ENCODE assay signal across 8 mouse cellular contexts in genomic region chr17:33783408-33783807, GRCm38 (mm10). TPM values are rescaled to one million over a fixed set of nuclear protein-coding genes. Genes with fewer than 3 reads are reported as not detected.
DNase-seq lines count a peak whose midpoint lies in the region; ATAC-seq and TF ChIP-seq lines count a peak whose summit lies in the region.

No protein-coding gene starts in this region.

- no peak overlapping the region for H3K4me2 ChIP-seq in liver, postnatal 0 days (ENCODE audit: low read depth, low read length)
- H3K4me2 ChIP-seq in liver, embryonic 12.5 days = no peak overlapping the region
- no peak overlapping the region for H3K4me2 ChIP-seq in heart, embryonic 12.5 days
- no peak overlapping the region for H3K4me2 ChIP-seq in limb, embryonic 14.5 days (replicated peaks; ENCODE audit: low read depth, low read length, severe bottlenecking)

- H3K9ac ChIP-seq in liver, postnatal 0 days (replicated peaks) = no peak overlapping the region
- no peak overlapping the region for H3K9ac ChIP-seq in liver, embryonic 12.5 days
- no peak overlapping the region for H3K9ac ChIP-seq in heart, embryonic 12.5 days
- H3K9ac ChIP-seq in limb, embryonic 14.5 days (ENCODE audit: low read depth, low read length, severe bottlenecking) = no peak overlapping the region

- no peak for TF ChIP-seq EP300 in liver, postnatal 0 days (IDR thresholded peaks at IDR 0.05; ENCODE audit: low read depth)

- H3K27ac ChIP-seq in liver, postnatal 0 days (ENCODE audit: low read depth) = 0 out of 2 replicates have a peak overlapping the region, but pooled peaks have one; percentile 29
- H3K27ac ChIP-seq in liver, embryonic 12.5 days = no peak overlapping the region
- H3K27ac ChIP-seq in heart, embryonic 12.5 days (ENCODE audit: poor library complexity, severe bottlenecking) = peak overlapping the region; percentile 46; the same call in 1 of the 2 replicates
- no peak overlapping the region for H3K27ac ChIP-seq in limb, embryonic 14.5 days (replicated peaks; ENCODE audit: low read depth, low read length)

- TF ChIP-seq POLR2A in brain, embryonic 14.5 days (IDR thresholded peaks at IDR 0.05; ENCODE audit: borderline replicate concordance, extremely low read depth, insufficient read depth, insufficient read length, poor library complexity, severe bottlenecking) = no peak
- TF ChIP-seq POLR2A in limb, embryonic 14.5 days (IDR thresholded peaks at IDR 0.05; ENCODE audit: borderline replicate concordance, extremely low read depth, insufficient read depth, insufficient read length) = no peak

- ATAC-seq in liver, postnatal 0 days = no peak
- no peak for ATAC-seq in liver, embryonic 12.5 days
- ATAC-seq in heart, embryonic 12.5 days (ENCODE audit: insufficient number of reproducible peaks, low FRiP score) = no peak
- ATAC-seq in limb, embryonic 14.5 days (ENCODE audit: low FRiP score, low read depth) = no peak

- H3K27me3 ChIP-seq in liver, postnatal 0 days (ENCODE audit: insufficient read depth, low read length) = no peaks in the 10 kb centered on the region
- 0 out of 2 replicates have a peak, but pooled peaks cover 16% of the 10 kb centered on the region for H3K27me3 ChIP-seq in liver, embryonic 12.5 days (replicated peaks)
- peaks cover 35% of the 10 kb centered on the region for H3K27me3 ChIP-seq in heart, embryonic 12.5 days (replicated peaks)
- H3K27me3 ChIP-seq in limb, embryonic 14.5 days (ENCODE audit: control insufficient read depth, insufficient read depth, low read length) = no peaks in the 10 kb centered on the region

- H3K9me3 ChIP-seq in liver, postnatal 0 days (ENCODE audit: low read length) = no peaks in the 10 kb centered on the region
- no peaks in the 10 kb centered on the region for H3K9me3 ChIP-seq in liver, embryonic 12.5 days (replicated peaks)
- H3K9me3 ChIP-seq in heart, embryonic 12.5 days (replicated peaks) = no peaks in the 10 kb centered on the region
- no peaks in the 10 kb centered on the region for H3K9me3 ChIP-seq in limb, embryonic 14.5 days (ENCODE audit: control insufficient read depth, low read length)

- H3K4me3 ChIP-seq in liver, postnatal 0 days (ENCODE audit: low read depth, low read length) = no peak overlapping the region
- no peak overlapping the region for H3K4me3 ChIP-seq in liver, embryonic 12.5 days
- H3K4me3 ChIP-seq in heart, embryonic 12.5 days = no peak overlapping the region
- no peak overlapping the region for H3K4me3 ChIP-seq in limb, embryonic 14.5 days (replicated peaks; ENCODE audit: low read length)

- no peak for TF ChIP-seq CTCF in liver, postnatal 0 days (IDR thresholded peaks at IDR 0.05; ENCODE audit: low read depth)
- no peak for TF ChIP-seq CTCF in brain, embryonic 14.5 days (IDR thresholded peaks at IDR 0.05; ENCODE audit: borderline replicate concordance, extremely low read depth, insufficient read depth, insufficient read length)

- H3K36me3 ChIP-seq in liver, postnatal 0 days (replicated peaks; ENCODE audit: insufficient read depth, low read length) = peaks cover 1% of the 10 kb centered on the region
- H3K36me3 ChIP-seq in liver, embryonic 12.5 days = peaks cover 6% of the 10 kb centered on the region
- no peaks in the 10 kb centered on the region for H3K36me3 ChIP-seq in heart, embryonic 12.5 days
- peaks cover 2% of the 10 kb centered on the region; the same call in 1 of the 2 replicates for H3K36me3 ChIP-seq in limb, embryonic 14.5 days (ENCODE audit: control insufficient read depth, insufficient read depth, low read length)

- H3K4me1 ChIP-seq in liver, postnatal 0 days (ENCODE audit: insufficient read depth) = peaks cover 49% of the 10 kb centered on the region
- H3K4me1 ChIP-seq in liver, embryonic 12.5 days = peaks cover 40% of the 10 kb centered on the region
- H3K4me1 ChIP-seq in heart, embryonic 12.5 days (replicated peaks) = peaks cover 60% of the 10 kb centered on the region
- H3K4me1 ChIP-seq in limb, embryonic 14.5 days (ENCODE audit: control insufficient read depth, insufficient read depth, low read length) = peaks cover 41% of the 10 kb centered on the region

- peak; percentile 63 for DNase-seq in liver, postnatal 0 days
- peak; percentile 47 for DNase-seq in brain, embryonic 14.5 days (ENCODE audit: low read depth)
- peak; percentile 45 for DNase-seq in limb, embryonic 14.5 days (ENCODE audit: low spot score)
- peak; percentile 47 for DNase-seq in telencephalon, adult 2 months (ENCODE audit: low read depth, low spot score)
- DNase-seq in cerebellum, adult 11 months = no peak
- DNase-seq in thymus, postnatal 0 days (ENCODE audit: low spot score) = no peak

RNA-seq across cellular contexts. Expression of gene Angptl4, which starts 1.8 kb away (rescaled TPM):
- polyA plus RNA-seq in liver, postnatal 0 days (2015; fragmentation: Nextera tagmentation; extraction: Ambion mirVana) = 64.4 and 93.5 TPM in 2 replicates
- 17.3 and 21.0 TPM in 2 replicates for polyA plus RNA-seq in liver, embryonic 12.5 days (2016; fragmentation: Nextera tagmentation; extraction: Ambion mirVana)
- 9.8 and 10.6 TPM in 2 replicates for polyA plus RNA-seq in brain, embryonic 14.5 days (2012; rRNA removed)
- 6.9 and 7.5 TPM in 2 replicates for polyA plus RNA-seq in heart, embryonic 12.5 days (2016; fragmentation: Nextera tagmentation; extraction: Ambion mirVana)
- 29.7 and 32.6 TPM in 2 replicates for polyA plus RNA-seq in limb, embryonic 14.5 days (2012; rRNA removed)
- 44.2 and 61.1 TPM in 2 replicates for polyA plus RNA-seq in limb, embryonic 14.5 days (2014; fragmentation: Nextera tagmentation; extraction: Ambion mirVana)
- polyA plus RNA-seq in thymus, postnatal 0 days (2015; fragmentation: Nextera tagmentation; extraction: Ambion mirVana) = 28.7 and 36.7 TPM in 2 replicates

RNA-seq across cellular contexts. Expression of gene Rab11b, which starts 23.1 kb away (rescaled TPM):
- 80.4 and 88.9 TPM in 2 replicates for polyA plus RNA-seq in liver, postnatal 0 days (2015; fragmentation: Nextera tagmentation; extraction: Ambion mirVana)
- 147 and 169 TPM in 2 replicates for polyA plus RNA-seq in liver, embryonic 12.5 days (2016; fragmentation: Nextera tagmentation; extraction: Ambion mirVana)
- polyA plus RNA-seq in brain, embryonic 14.5 days (2012; rRNA removed) = 633 and 642 TPM in 2 replicates
- 285 and 287 TPM in 2 replicates for polyA plus RNA-seq in heart, embryonic 12.5 days (2016; fragmentation: Nextera tagmentation; extraction: Ambion mirVana)
- polyA plus RNA-seq in limb, embryonic 14.5 days (2012; rRNA removed) = 312 and 394 TPM in 2 replicates
- polyA plus RNA-seq in limb, embryonic 14.5 days (2014; fragmentation: Nextera tagmentation; extraction: Ambion mirVana) = 192 and 221 TPM in 2 replicates
- 214 and 227 TPM in 2 replicates for polyA plus RNA-seq in thymus, postnatal 0 days (2015; fragmentation: Nextera tagmentation; extraction: Ambion mirVana)

RNA-seq across cellular contexts. Expression of gene Kank3, which starts 26.9 kb away (rescaled TPM):
- polyA plus RNA-seq in liver, postnatal 0 days (2015; fragmentation: Nextera tagmentation; extraction: Ambion mirVana) = 9.4 and 10.6 TPM in 2 replicates
- 12.6 and 13.2 TPM in 2 replicates for polyA plus RNA-seq in liver, embryonic 12.5 days (2016; fragmentation: Nextera tagmentation; extraction: Ambion mirVana)
- polyA plus RNA-seq in brain, embryonic 14.5 days (2012; rRNA removed) = 50.7 and 61.9 TPM in 2 replicates
- 39.0 and 43.9 TPM in 2 replicates for polyA plus RNA-seq in heart, embryonic 12.5 days (2016; fragmentation: Nextera tagmentation; extraction: Ambion mirVana)
- polyA plus RNA-seq in limb, embryonic 14.5 days (2012; rRNA removed) = 45.3 and 52.3 TPM in 2 replicates
- 31.1 and 32.1 TPM in 2 replicates for polyA plus RNA-seq in limb, embryonic 14.5 days (2014; fragmentation: Nextera tagmentation; extraction: Ambion mirVana)
- polyA plus RNA-seq in thymus, postnatal 0 days (2015; fragmentation: Nextera tagmentation; extraction: Ambion mirVana) = 19.1 and 22.0 TPM in 2 replicates

RNA-seq across cellular contexts. Expression of gene Rps28, which starts 41.0 kb away (rescaled TPM):
- 699 and 710 TPM in 2 replicates for polyA plus RNA-seq in liver, postnatal 0 days (2015; fragmentation: Nextera tagmentation; extraction: Ambion mirVana)
- polyA plus RNA-seq in liver, embryonic 12.5 days (2016; fragmentation: Nextera tagmentation; extraction: Ambion mirVana) = 689 and 715 TPM in 2 replicates
- polyA plus RNA-seq in brain, embryonic 14.5 days (2012; rRNA removed) = 1,048 and 1,174 TPM in 2 replicates
- 570 and 574 TPM in 2 replicates for polyA plus RNA-seq in heart, embryonic 12.5 days (2016; fragmentation: Nextera tagmentation; extraction: Ambion mirVana)
- 1,470 and 1,488 TPM in 2 replicates for polyA plus RNA-seq in limb, embryonic 14.5 days (2012; rRNA removed)
- polyA plus RNA-seq in limb, embryonic 14.5 days (2014; fragmentation: Nextera tagmentation; extraction: Ambion mirVana) = 1,253 and 1,319 TPM in 2 replicates
- polyA plus RNA-seq in thymus, postnatal 0 days (2015; fragmentation: Nextera tagmentation; extraction: Ambion mirVana) = 1,516 and 1,544 TPM in 2 replicates

RNA-seq across cellular contexts. Expression of gene Ndufa7, which starts 41.0 kb away (rescaled TPM):
- polyA plus RNA-seq in liver, postnatal 0 days (2015; fragmentation: Nextera tagmentation; extraction: Ambion mirVana) = 379 and 389 TPM in 2 replicates
- polyA plus RNA-seq in liver, embryonic 12.5 days (2016; fragmentation: Nextera tagmentation; extraction: Ambion mirVana) = 296 and 311 TPM in 2 replicates
- polyA plus RNA-seq in brain, embryonic 14.5 days (2012; rRNA removed) = 327 and 425 TPM in 2 replicates
- polyA plus RNA-seq in heart, embryonic 12.5 days (2016; fragmentation: Nextera tagmentation; extraction: Ambion mirVana) = 431 and 466 TPM in 2 replicates
- 302 and 363 TPM in 2 replicates for polyA plus RNA-seq in limb, embryonic 14.5 days (2012; rRNA removed)
- polyA plus RNA-seq in limb, embryonic 14.5 days (2014; fragmentation: Nextera tagmentation; extraction: Ambion mirVana) = 505 and 530 TPM in 2 replicates
- polyA plus RNA-seq in thymus, postnatal 0 days (2015; fragmentation: Nextera tagmentation; extraction: Ambion mirVana) = 464 TPM in 2 replicates

Comparison
In these comparisons a context has a peak if more than half of its experiments do, and no peak if none do; other contexts are left out.
1. H3K27ac ChIP-seq: peak in liver, postnatal 0 days (single experiment) and heart, embryonic 12.5 days (single experiment); none in liver, embryonic 12.5 days (single experiment) and limb, embryonic 14.5 days (single experiment).
2. DNase-seq: peak in liver, postnatal 0 days (single experiment), brain, embryonic 14.5 days (single experiment), limb, embryonic 14.5 days (single experiment) and telencephalon, adult 2 months (single experiment); none in cerebellum, adult 11 months (single experiment) and thymus, postnatal 0 days (single experiment).